Comparison of ENCODE assay signal across 12 mouse cellular contexts in the genomic region with DNA sequence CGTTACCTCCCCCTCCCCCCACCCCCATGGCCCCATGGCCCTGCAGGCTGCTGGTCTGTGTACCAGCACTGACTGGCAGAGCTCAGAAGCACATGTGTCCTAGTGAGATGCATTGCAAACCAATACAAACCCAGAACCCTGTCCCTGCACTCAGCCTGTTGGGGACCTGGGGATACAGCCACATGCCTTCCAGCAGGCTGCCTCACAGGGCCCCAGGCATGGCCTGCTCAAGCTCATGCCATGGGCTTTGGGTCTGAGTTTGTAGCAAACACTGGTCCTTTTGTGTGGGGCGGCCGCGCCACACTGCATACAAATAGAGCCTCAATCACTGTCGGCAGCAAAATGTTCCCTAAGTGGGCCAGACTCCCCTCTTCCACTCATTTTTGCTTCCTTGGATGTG. TPM values are rescaled to one million over a fixed set of nuclear protein-coding genes. Genes with fewer than 3 reads are reported as not detected.
DNase-seq lines count a peak whose midpoint lies in the region; ATAC-seq lines count a peak whose summit lies in the region.
"Had no signal": no experiment of that assay in that cellular context is flagged by ENCODE, and none has a peak within 500 bp of the region (broad histone marks: within the 10 kb centered on the region; RNA-seq: fewer than 3 reads in every experiment).

No protein-coding gene starts in this region.

- H3K9ac ChIP-seq in forebrain, embryonic 12.5 days, result 0 out of 2 replicates have a peak overlapping the region, but pooled peaks have one; percentile 13
- H3K9ac ChIP-seq in hindbrain, embryonic 16.5 days (ENCODE audit: low read depth, low read length), result peak overlapping the region; percentile 22; the same call in 1 of the 2 replicates
- 0 out of 2 replicates have a peak overlapping the region, but pooled peaks have one; percentile 9 for H3K9ac ChIP-seq in neural tube, embryonic 13.5 days
- H3K9ac ChIP-seq: liver, embryonic 12.5 days had no signal

- no peak overlapping the region for H3K4me3 ChIP-seq in forebrain, embryonic 12.5 days (replicated peaks)
- H3K4me3 ChIP-seq in hindbrain, embryonic 16.5 days (ENCODE audit: low read length), result no peak overlapping the region
- no peak overlapping the region for H3K4me3 ChIP-seq in neural tube, embryonic 13.5 days
- H3K4me3 ChIP-seq: liver, embryonic 12.5 days; megakaryocyte, embryonic 14.5 days had no signal

- peak; percentile 44; the same call in 1 of the 2 replicates for ATAC-seq in forebrain, embryonic 12.5 days (ENCODE audit: low FRiP score)
- ATAC-seq in hindbrain, embryonic 16.5 days, result peak; percentile 66
- ATAC-seq in neural tube, embryonic 13.5 days (ENCODE audit: low read depth), result peak; percentile 41; the same call in 1 of the 2 replicates
- ATAC-seq: liver, embryonic 12.5 days had no signal

- H3K27me3 ChIP-seq in forebrain, embryonic 12.5 days, result no peaks in the 10 kb centered on the region; the same call in 1 of the 2 replicates
- no peaks in the 10 kb centered on the region; the same call in 1 of the 2 replicates for H3K27me3 ChIP-seq in hindbrain, embryonic 16.5 days (replicated peaks; ENCODE audit: control insufficient read depth, insufficient read depth, low read length)
- H3K27me3 ChIP-seq in neural tube, embryonic 13.5 days, result no peaks in the 10 kb centered on the region

- whole genome bisulfite sequencing in forebrain, embryonic 12.5 days, result 26% methylated on average over 5 of the region's 5 CpGs
- 15% methylated on average over 5 of the region's 5 CpGs for WGBS in hindbrain, embryonic 16.5 days
- WGBS in neural tube, embryonic 13.5 days, result 17% methylated on average over 5 of the region's 5 CpGs

- H3K27ac ChIP-seq in forebrain, embryonic 12.5 days, result peak overlapping the region; percentile 89
- H3K27ac ChIP-seq in hindbrain, embryonic 16.5 days (ENCODE audit: low read depth, low read length), result peak overlapping the region; percentile 77
- H3K27ac ChIP-seq in neural tube, embryonic 13.5 days (replicated peaks), result peak overlapping the region; percentile 68
- H3K27ac ChIP-seq: liver, embryonic 12.5 days had no signal

- H3K4me1 ChIP-seq in forebrain, embryonic 12.5 days, result peaks cover 82% of the 10 kb centered on the region
- peaks cover 41% of the 10 kb centered on the region for H3K4me1 ChIP-seq in hindbrain, embryonic 16.5 days (ENCODE audit: control insufficient read depth, insufficient read depth, low read depth, low read length)
- H3K4me1 ChIP-seq in neural tube, embryonic 13.5 days (replicated peaks), result peaks cover 80% of the 10 kb centered on the region
- H3K4me1 ChIP-seq: liver, embryonic 12.5 days; megakaryocyte, embryonic 14.5 days had no signal

- H3K4me2 ChIP-seq in forebrain, embryonic 12.5 days, result no peak overlapping the region
- no peak overlapping the region for H3K4me2 ChIP-seq in hindbrain, embryonic 16.5 days (ENCODE audit: low read length)
- H3K4me2 ChIP-seq in neural tube, embryonic 13.5 days, result no peak overlapping the region
- H3K4me2 ChIP-seq: liver, embryonic 12.5 days had no signal

- peak; percentile 59 for DNase-seq in retina, postnatal 1 day
- DNase-seq in retina, embryonic 14.5 days (ENCODE audit: low spot score), result no peak
- no peak for DNase-seq in spleen, adult 18-20 months
- DNase-seq in lung, postnatal 4 days, result no peak
- DNase-seq in cerebellum, postnatal 4 days (ENCODE audit: low spot score in 2 of 2), result no peak
- DNase-seq: gastrocnemius, postnatal 14 days; kidney, adult 18-20 months had no signal

- H3K9me3 ChIP-seq in forebrain, embryonic 12.5 days, result no peaks in the 10 kb centered on the region
- no peaks in the 10 kb centered on the region for H3K9me3 ChIP-seq in hindbrain, embryonic 16.5 days (ENCODE audit: control insufficient read depth, low read length)
- H3K9me3 ChIP-seq in neural tube, embryonic 13.5 days, result no peaks in the 10 kb centered on the region
- H3K9me3 ChIP-seq: liver, embryonic 12.5 days; megakaryocyte, embryonic 14.5 days had no signal

- no peaks in the 10 kb centered on the region for H3K36me3 ChIP-seq in forebrain, embryonic 12.5 days (replicated peaks)
- H3K36me3 ChIP-seq in hindbrain, embryonic 16.5 days (ENCODE audit: control insufficient read depth, insufficient read depth, low read length), result no peaks in the 10 kb centered on the region
- no peaks in the 10 kb centered on the region for H3K36me3 ChIP-seq in neural tube, embryonic 13.5 days
- H3K36me3 ChIP-seq: liver, embryonic 12.5 days had no signal

RNA-seq across cellular contexts. Expression of a gene that starts 28.2 kb away (rescaled TPM):
- polyA plus RNA-seq in forebrain, embryonic 12.5 days (2016; fragmentation: Nextera tagmentation; extraction: Ambion mirVana), result 21.7 and 22.8 TPM in 2 replicates
- polyA plus RNA-seq in hindbrain, embryonic 16.5 days (2015; fragmentation: Nextera tagmentation; extraction: Ambion mirVana), result 102 and 109 TPM in 2 replicates
- polyA plus RNA-seq in neural tube, embryonic 13.5 days (2015; fragmentation: Nextera tagmentation; extraction: Ambion mirVana), result 53.1 and 55.7 TPM in 2 replicates
